Mouse (Mus musculus) liver, embryonic 12.5 days (tissue): Measurements from ENCODE around the gene Btbd3. TPM values are rescaled to one million over a fixed set of nuclear protein-coding genes. Genes with fewer than 3 reads are reported as not detected.

Experiments
- ATAC-seq: fragments of 200-750 bp; cut with Nextera tagmentation; 2 replicates; pipeline ENCODE4 v1.8.0; 2017; ENCODE audit warnings: moderate number of reproducible peaks, mild to moderate bottlenecking, moderate library complexity
- H3K27ac ChIP-seq: fragments of 300-500 bp; sonication (generic); 2 replicates; pipeline ENCODE4 v1.5.1; 2016; ENCODE audit warnings: mild to moderate bottlenecking
- H3K27me3 ChIP-seq: fragments of 300-500 bp; sonication (generic); replicated peaks from 2 replicates; pipeline ENCODE4 v1.6.1; 2016; ENCODE audit warnings: mild to moderate bottlenecking, moderate library complexity
- H3K36me3 ChIP-seq: fragments of 300-500 bp; sonication (generic); 2 replicates; pipeline ENCODE4 v1.6.1; 2016; ENCODE audit warnings: mild to moderate bottlenecking, moderate library complexity
- H3K4me1 ChIP-seq: fragments of 300-500 bp; sonication (generic); 2 replicates; pipeline ENCODE4 v1.6.1; 2016
- H3K4me2 ChIP-seq: fragments of 300-500 bp; sonication (generic); 2 replicates; pipeline ENCODE4 v1.6.1; 2016; ENCODE audit warnings: mild to moderate bottlenecking, moderate library complexity
- H3K4me3 ChIP-seq: fragments of 300-500 bp; sonication (generic); 2 replicates; pipeline ENCODE4 v1.5.1; 2016; ENCODE audit warnings: mild to moderate bottlenecking, moderate library complexity
- H3K9ac ChIP-seq: fragments of 300-500 bp; sonication (generic); 2 replicates; pipeline ENCODE4 v1.6.1; 2016; ENCODE audit warnings: mild to moderate bottlenecking, moderate library complexity
- H3K9me3 ChIP-seq: fragments of 300-500 bp; sonication (generic); replicated peaks from 2 replicates; pipeline ENCODE4 v1.6.1; 2016; ENCODE audit warnings: mild to moderate bottlenecking, moderate library complexity
- WGBS: fragments of 180-500 bp; shearing (Covaris S2); methylation state at CpG from one replicate; pipeline ENCODE4 v1.1.7; 2016; ENCODE audit not compliant: insufficient replicate concordance; 5-methylcytosine and 5-hydroxymethylcytosine counted together
- polyA plus RNA-seq: library from polyadenylated mRNA; unstranded; fragments of >200 nt; fragmentation: Nextera tagmentation; extraction: Ambion mirVana; gene quantifications from 2 replicates; pipeline ENCODE4 v1.2.1, GENCODE M21; 2016

The Btbd3 gene
- polyA plus RNA-seq: 3.0 and 3.1 TPM in 2 replicates

GRCm38 (mm10) chr2:138256411-138256810 lies at the start of gene Btbd3:
Gene Btbd3, plus strand, starts transcription at chr2:138256565.
- peak within 1 kb of the TSS; percentile 71 for H3K4me3 ChIP-seq
- no peaks in the 10 kb centered on the region for H3K27me3 ChIP-seq
- under 1% methylated on average over 35 of the region's 39 CpGs for WGBS
- H3K9ac ChIP-seq: peak within 1 kb of the TSS; percentile 72
- H3K4me2 ChIP-seq: peak within 1 kb of the TSS; percentile 87
- H3K27ac ChIP-seq: peak within 1 kb of the TSS; percentile 68
- no peaks in the 10 kb centered on the region for H3K36me3 ChIP-seq
- no peaks in the 10 kb centered on the region for H3K9me3 ChIP-seq
- H3K4me1 ChIP-seq: peaks cover 19% of the 10 kb centered on the region; the same call in 1 of the 2 replicates
- ATAC-seq: peak; percentile 89

GRCm38 (mm10) chr2:138215561-138215960 lies 40.8 kb upstream of the Btbd3 start:
- Histone ChIP-seq H3K27ac (no peak overlapping the region), H3K4me2 (no peak overlapping the region), H3K9ac (no peak overlapping the region), H3K4me1 (no peaks in the 10 kb centered on the region), H3K36me3 (no peaks in the 10 kb centered on the region), H3K4me3 (no peak overlapping the region), H3K27me3 (no peaks in the 10 kb centered on the region), H3K9me3 (no peaks in the 10 kb centered on the region)
- 23% methylated on average over 2 of the region's 2 CpGs for WGBS
- ATAC-seq: no peak

- Histone ChIP-seq H3K9ac (no peak overlapping the region), H3K27ac (no peak overlapping the region), H3K4me2 (no peak overlapping the region), H3K9me3 (no peaks in the 10 kb centered on the region), H3K27me3 (no peaks in the 10 kb centered on the region), H3K4me1 (no peaks in the 10 kb centered on the region), H3K4me3 (no peak overlapping the region), H3K36me3 (no peaks in the 10 kb centered on the region)
- WGBS: 67% methylated on average over 1 of the region's 1 CpGs
- ATAC-seq: no peak
These were observed 36.1 kb upstream of the Btbd3 start for GRCm38 (mm10) chr2:138220269-138220668.

- 47% methylated on average over 5 of the region's 5 CpGs for WGBS
- no peaks in the 10 kb centered on the region for H3K4me1 ChIP-seq
- no peak overlapping the region for H3K9ac ChIP-seq
- ATAC-seq: no peak
- no peak overlapping the region for H3K27ac ChIP-seq
- no peaks in the 10 kb centered on the region for H3K9me3 ChIP-seq
- no peak overlapping the region for H3K4me2 ChIP-seq
- H3K36me3 ChIP-seq: no peaks in the 10 kb centered on the region
- no peaks in the 10 kb centered on the region for H3K27me3 ChIP-seq
- no peak overlapping the region for H3K4me3 ChIP-seq
These were observed 24.1 kb upstream of the Btbd3 start for GRCm38 (mm10) chr2:138232247-138232646.

- no peak overlapping the region for H3K4me3 ChIP-seq
- no peak overlapping the region for H3K27ac ChIP-seq
- H3K4me1 ChIP-seq: no peaks in the 10 kb centered on the region
- no peak for ATAC-seq
- H3K36me3 ChIP-seq: no peaks in the 10 kb centered on the region
- H3K9me3 ChIP-seq: no peaks in the 10 kb centered on the region
- H3K9ac ChIP-seq: no peak overlapping the region
- no peak overlapping the region for H3K4me2 ChIP-seq
- H3K27me3 ChIP-seq: no peaks in the 10 kb centered on the region
- 66% methylated on average over 2 of the region's 2 CpGs for WGBS
These were observed 20.2 kb upstream of the Btbd3 start for GRCm38 (mm10) chr2:138236149-138236548.

GRCm38 (mm10) chr2:138242452-138242851 lies 13.9 kb upstream of the Btbd3 start:
- 54% methylated on average over 5 of the region's 5 CpGs for WGBS
- H3K4me3 ChIP-seq: no peak overlapping the region
- ATAC-seq: no peak

GRCm38 (mm10) chr2:138245631-138246289 lies 10.6 kb upstream of the Btbd3 start:
- ATAC-seq: no peak

More at GRCm38 (mm10) chr2:138242452-138242851, 13.9 kb upstream of the Btbd3 start:
- Histone ChIP-seq H3K36me3 (no peaks in the 10 kb centered on the region), H3K4me2 (no peak overlapping the region), H3K9ac (no peak overlapping the region), H3K27me3 (no peaks in the 10 kb centered on the region), H3K27ac (no peak overlapping the region), H3K4me1 (no peaks in the 10 kb centered on the region), H3K9me3 (no peaks in the 10 kb centered on the region)

GRCm38 (mm10) chr2:138247986-138248385 lies 8.4 kb upstream of the Btbd3 start:
- Histone ChIP-seq H3K4me1 (no peaks in the 10 kb centered on the region), H3K4me3 (no peak overlapping the region), H3K27ac (no peak overlapping the region), H3K36me3 (no peaks in the 10 kb centered on the region), H3K9ac (no peak overlapping the region), H3K27me3 (no peaks in the 10 kb centered on the region), H3K9me3 (no peaks in the 10 kb centered on the region), H3K4me2 (no peak overlapping the region)
- 45% methylated on average over 2 of the region's 2 CpGs for WGBS
- no peak for ATAC-seq

More at GRCm38 (mm10) chr2:138245631-138246289, 10.6 kb upstream of the Btbd3 start:
- no peak overlapping the region for H3K9ac ChIP-seq
- no peak overlapping the region for H3K4me3 ChIP-seq
- no peak overlapping the region for H3K4me2 ChIP-seq
- no peaks in the 10 kb centered on the region for H3K9me3 ChIP-seq
- no peaks in the 10 kb centered on the region for H3K27me3 ChIP-seq
- WGBS: 38% methylated on average over 2 of the region's 2 CpGs
- H3K36me3 ChIP-seq: no peaks in the 10 kb centered on the region
- H3K27ac ChIP-seq: no peak overlapping the region
- H3K4me1 ChIP-seq: no peaks in the 10 kb centered on the region

- Histone ChIP-seq H3K9me3 (no peaks in the 10 kb centered on the region), H3K4me2 (peak overlapping the region; percentile 87), H3K4me1 (peaks cover 19% of the 10 kb centered on the region; the same call in 1 of the 2 replicates), H3K36me3 (no peaks in the 10 kb centered on the region), H3K27ac (peak overlapping the region; percentile 68), H3K4me3 (peak overlapping the region; percentile 71), H3K9ac (peak overlapping the region; percentile 72), H3K27me3 (no peaks in the 10 kb centered on the region)
- under 1% methylated on average over 41 of the region's 51 CpGs for WGBS
- ATAC-seq: peak; percentile 68
These were observed 596 bp downstream of the Btbd3 start for GRCm38 (mm10) chr2:138256851-138257471.

- Histone ChIP-seq H3K9me3 (no peaks in the 10 kb centered on the region), H3K4me1 (peaks cover 24% of the 10 kb centered on the region; the same call in 1 of the 2 replicates), H3K9ac (no peak overlapping the region), H3K4me3 (peak overlapping the region; percentile 71), H3K4me2 (peak overlapping the region; percentile 87), H3K27me3 (no peaks in the 10 kb centered on the region), H3K27ac (no peak overlapping the region), H3K36me3 (no peaks in the 10 kb centered on the region)
- WGBS: 1% methylated on average over 10 of the region's 10 CpGs
- ATAC-seq: no peak
These were observed 1.4 kb downstream of the Btbd3 start for GRCm38 (mm10) chr2:138257692-138258315.

GRCm38 (mm10) chr2:138261140-138261539 lies 4.8 kb downstream of the Btbd3 start:
- Histone ChIP-seq H3K27ac (no peak overlapping the region), H3K9me3 (no peaks in the 10 kb centered on the region), H3K36me3 (no peaks in the 10 kb centered on the region), H3K4me3 (no peak overlapping the region), H3K9ac (no peak overlapping the region), H3K27me3 (no peaks in the 10 kb centered on the region), H3K4me1 (peaks cover 30% of the 10 kb centered on the region), H3K4me2 (no peak overlapping the region)
- no peak for ATAC-seq
- WGBS: 82% methylated on average over 7 of the region's 7 CpGs

GRCm38 (mm10) chr2:138262885-138263284 lies 6.5 kb downstream of the Btbd3 start:
- WGBS: 48% methylated on average over 11 of the region's 11 CpGs

More at GRCm38 (mm10) chr2:138262885-138263284, 6.5 kb downstream of the Btbd3 start:
- H3K27ac ChIP-seq: no peak overlapping the region
- ATAC-seq: 0 out of 2 replicates have a peak, but pooled peaks have one; percentile 30
- H3K9me3 ChIP-seq: no peaks in the 10 kb centered on the region
- H3K36me3 ChIP-seq: no peaks in the 10 kb centered on the region
- H3K4me1 ChIP-seq: peaks cover 29% of the 10 kb centered on the region
- H3K4me2 ChIP-seq: no peak overlapping the region; the same call in 1 of the 2 replicates
- no peak overlapping the region for H3K9ac ChIP-seq
- H3K27me3 ChIP-seq: no peaks in the 10 kb centered on the region
- no peak overlapping the region for H3K4me3 ChIP-seq
